Mouse (Mus musculus): ENCODE data around the gene Igsf3. TPM values are rescaled to one million over a fixed set of nuclear protein-coding genes. Genes with fewer than 3 reads are reported as not detected.

Gene Igsf3
- 16.6 and 17.3 TPM in 2 replicates for polyA plus RNA-seq (2014; fragmentation: Nextera tagmentation; extraction: Ambion mirVana)

GRCm38 (mm10) chr3:101376538-101377247 is at the start of gene Igsf3:
TSS of gene Igsf3 (plus strand) at chr3:101377083.
- peak within 1 kb of the TSS; percentile 82 for H3K9ac ChIP-seq (ENCODE audit: low read depth, low read length)
- peaks cover 51% of the 10 kb centered on the region for H3K4me1 ChIP-seq (replicated peaks; ENCODE audit: control insufficient read depth, insufficient read depth, low read length)
- peak within 1 kb of the TSS; percentile 80 for H3K27ac ChIP-seq (ENCODE audit: low read depth, low read length)
- 5% methylated on average over 45 of the region's 56 CpGs for WGBS
- H3K4me3 ChIP-seq (ENCODE audit: low read depth, low read length), result peak within 1 kb of the TSS; percentile 86
- DNase-seq (ENCODE audit: low spot score) (peak; percentile 83), ATAC-seq (replicated peaks; ENCODE audit: low FRiP score) (peak; percentile 85)
- H3K9me3 ChIP-seq (ENCODE audit: control insufficient read depth, low read length), result no peaks in the 10 kb centered on the region
- no peaks in the 10 kb centered on the region for H3K27me3 ChIP-seq (replicated peaks; ENCODE audit: control insufficient read depth, insufficient read depth, low read length)
- peak within 1 kb of the TSS; percentile 97 for H3K4me2 ChIP-seq
- H3K36me3 ChIP-seq (ENCODE audit: control insufficient read depth, insufficient read depth, low read length), result no peaks in the 10 kb centered on the region

GRCm38 (mm10) chr3:101327248-101327647 is 49.6 kb upstream of the Igsf3 start:
- no peak overlapping the region for H3K9ac ChIP-seq (ENCODE audit: low read depth, low read length)
- no peaks in the 10 kb centered on the region for H3K36me3 ChIP-seq (ENCODE audit: control insufficient read depth, insufficient read depth, low read length)
- H3K4me1 ChIP-seq (replicated peaks; ENCODE audit: control insufficient read depth, insufficient read depth, low read length), result peaks cover 3% of the 10 kb centered on the region; the same call in 1 of the 2 replicates
- ATAC-seq (replicated peaks; ENCODE audit: low FRiP score) (no peak), DNase-seq (ENCODE audit: low spot score) (no peak)
- H3K9me3 ChIP-seq (ENCODE audit: control insufficient read depth, low read length), result no peaks in the 10 kb centered on the region
- no peak overlapping the region for H3K4me2 ChIP-seq
- no peak overlapping the region for H3K4me3 ChIP-seq (ENCODE audit: low read depth, low read length)
- H3K27me3 ChIP-seq (replicated peaks; ENCODE audit: control insufficient read depth, insufficient read depth, low read length), result no peaks in the 10 kb centered on the region
- 78% methylated on average over 2 of the region's 2 CpGs for WGBS
- no peak overlapping the region for H3K27ac ChIP-seq (ENCODE audit: low read depth, low read length)

GRCm38 (mm10) chr3:101328617-101329016 is 48.3 kb upstream of the Igsf3 start:
- Histone ChIP-seq H3K4me1 (replicated peaks; ENCODE audit: control insufficient read depth, insufficient read depth, low read length) (no peaks in the 10 kb centered on the region), H3K27ac (ENCODE audit: low read depth, low read length) (no peak overlapping the region), H3K4me3 (ENCODE audit: low read depth, low read length) (no peak overlapping the region), H3K36me3 (ENCODE audit: control insufficient read depth, insufficient read depth, low read length) (no peaks in the 10 kb centered on the region), H3K9ac (ENCODE audit: low read depth, low read length) (no peak overlapping the region), H3K4me2 (no peak overlapping the region), H3K27me3 (replicated peaks; ENCODE audit: control insufficient read depth, insufficient read depth, low read length) (no peaks in the 10 kb centered on the region), H3K9me3 (ENCODE audit: control insufficient read depth, low read length) (no peaks in the 10 kb centered on the region)
- WGBS, result 77% methylated on average over 7 of the region's 7 CpGs
- no peak for ATAC-seq (replicated peaks; ENCODE audit: low FRiP score)
- no peak for DNase-seq (ENCODE audit: low spot score)

DNA sequence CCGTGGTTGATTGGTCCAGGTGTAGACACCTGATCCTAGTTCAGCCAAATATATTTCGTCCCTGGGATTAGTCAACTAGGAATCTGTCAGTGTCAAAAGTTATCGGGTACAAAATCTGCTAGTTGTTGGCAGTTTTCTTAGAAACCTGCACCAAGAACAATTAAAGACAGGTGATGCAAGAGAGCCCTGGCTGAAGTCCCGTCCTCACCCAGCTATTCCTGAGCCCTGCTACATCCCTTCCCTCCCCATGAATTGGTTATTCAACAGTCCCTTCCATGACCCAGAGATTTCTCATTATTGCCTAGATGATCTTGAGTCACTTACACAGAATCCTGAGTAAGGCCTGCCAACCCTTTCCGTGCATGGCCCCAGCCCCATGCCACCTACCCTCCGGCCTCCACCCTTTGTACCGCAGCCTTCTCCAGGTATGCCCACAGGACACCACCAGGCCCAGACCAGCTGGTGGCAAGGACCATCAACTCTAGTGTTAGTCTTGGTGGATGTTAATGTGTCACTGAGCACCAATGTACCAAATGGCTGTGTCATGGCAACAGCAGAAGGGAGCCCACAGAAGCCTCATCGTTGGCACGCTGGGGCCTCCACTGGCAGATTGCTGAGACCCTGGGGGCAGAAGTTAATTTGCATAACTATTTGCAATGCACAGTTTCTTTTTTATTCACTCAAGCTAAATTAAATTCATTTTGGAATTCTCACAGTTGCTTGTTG is 33.5 kb upstream of the Igsf3 start:
- Histone ChIP-seq H3K9ac (ENCODE audit: low read depth, low read length) (no peak overlapping the region), H3K27ac (ENCODE audit: low read depth, low read length) (no peak overlapping the region), H3K36me3 (ENCODE audit: control insufficient read depth, insufficient read depth, low read length) (no peaks in the 10 kb centered on the region), H3K27me3 (replicated peaks; ENCODE audit: control insufficient read depth, insufficient read depth, low read length) (no peaks in the 10 kb centered on the region), H3K4me1 (replicated peaks; ENCODE audit: control insufficient read depth, insufficient read depth, low read length) (peaks cover 6% of the 10 kb centered on the region), H3K9me3 (ENCODE audit: control insufficient read depth, low read length) (no peaks in the 10 kb centered on the region; the same call in 1 of the 2 replicates), H3K4me2 (no peak overlapping the region), H3K4me3 (ENCODE audit: low read depth, low read length) (no peak overlapping the region)
- WGBS, result 92% methylated on average over 9 of the region's 9 CpGs
- DNase-seq (ENCODE audit: low spot score), result no peak
- ATAC-seq (replicated peaks; ENCODE audit: low FRiP score), result no peak

DNA sequence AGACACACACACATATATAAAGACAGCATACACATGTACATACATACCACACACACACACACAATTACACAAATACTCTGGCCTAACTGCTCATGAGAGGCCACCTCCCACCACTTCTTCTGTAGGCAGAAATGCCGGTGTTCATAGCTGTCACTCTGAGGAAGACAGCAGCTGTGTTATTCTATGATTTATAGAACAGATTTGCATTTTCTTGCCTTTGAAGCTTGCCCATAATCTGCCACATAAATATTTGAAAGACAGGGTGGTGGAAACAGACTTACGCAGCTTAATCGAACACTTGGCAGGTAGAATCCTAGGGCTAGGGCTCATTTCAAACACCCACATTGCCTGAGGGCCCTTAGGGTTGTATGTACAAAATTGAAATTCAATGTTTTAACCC is 32.6 kb upstream of the Igsf3 start:
- 87% methylated on average over 3 of the region's 3 CpGs for WGBS
- ATAC-seq (replicated peaks; ENCODE audit: low FRiP score), result no peak

DNA sequence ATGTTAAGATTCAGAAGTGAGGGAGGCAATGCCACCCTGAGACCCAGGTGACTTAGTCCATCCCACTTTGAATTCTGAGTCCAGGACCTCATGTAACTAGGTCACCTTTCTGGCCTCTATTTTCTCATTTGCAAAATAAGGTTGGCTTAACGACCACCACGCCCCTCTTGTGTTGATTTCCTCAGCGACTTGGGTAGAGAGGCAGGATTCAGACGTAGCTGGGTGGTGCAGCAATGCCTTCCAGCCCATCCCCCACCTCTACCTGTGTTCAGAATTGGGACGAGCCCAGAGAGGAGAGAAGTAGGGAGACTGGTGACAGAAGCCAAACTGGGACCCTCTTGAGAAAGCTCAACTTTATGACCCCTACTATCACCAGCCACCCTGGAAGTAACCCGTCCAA is 31.6 kb upstream of the Igsf3 start:
- H3K9me3 ChIP-seq (ENCODE audit: control insufficient read depth, low read length), result no peaks in the 10 kb centered on the region; the same call in 1 of the 2 replicates
- H3K36me3 ChIP-seq (ENCODE audit: control insufficient read depth, insufficient read depth, low read length), result no peaks in the 10 kb centered on the region
- H3K9ac ChIP-seq (ENCODE audit: low read depth, low read length), result no peak overlapping the region
- H3K4me3 ChIP-seq (ENCODE audit: low read depth, low read length), result no peak overlapping the region
- no peak overlapping the region for H3K27ac ChIP-seq (ENCODE audit: low read depth, low read length)
- WGBS, result 63% methylated on average over 6 of the region's 6 CpGs
- H3K27me3 ChIP-seq (replicated peaks; ENCODE audit: control insufficient read depth, insufficient read depth, low read length), result no peaks in the 10 kb centered on the region
- ATAC-seq (replicated peaks; ENCODE audit: low FRiP score) (no peak), DNase-seq (ENCODE audit: low spot score) (no peak)
- H3K4me2 ChIP-seq, result no peak overlapping the region
- peaks cover 25% of the 10 kb centered on the region for H3K4me1 ChIP-seq (replicated peaks; ENCODE audit: control insufficient read depth, insufficient read depth, low read length)

More for the DNA sequence above, 32.6 kb upstream of the Igsf3 start:
- Histone ChIP-seq H3K27me3 (replicated peaks; ENCODE audit: control insufficient read depth, insufficient read depth, low read length) (no peaks in the 10 kb centered on the region), H3K4me1 (replicated peaks; ENCODE audit: control insufficient read depth, insufficient read depth, low read length) (peaks cover 15% of the 10 kb centered on the region), H3K4me2 (no peak overlapping the region), H3K27ac (ENCODE audit: low read depth, low read length) (no peak overlapping the region), H3K9ac (ENCODE audit: low read depth, low read length) (no peak overlapping the region), H3K36me3 (ENCODE audit: control insufficient read depth, insufficient read depth, low read length) (no peaks in the 10 kb centered on the region), H3K9me3 (ENCODE audit: control insufficient read depth, low read length) (no peaks in the 10 kb centered on the region; the same call in 1 of the 2 replicates), H3K4me3 (ENCODE audit: low read depth, low read length) (no peak overlapping the region)
- DNase-seq (ENCODE audit: low spot score), result no peak

DNA sequence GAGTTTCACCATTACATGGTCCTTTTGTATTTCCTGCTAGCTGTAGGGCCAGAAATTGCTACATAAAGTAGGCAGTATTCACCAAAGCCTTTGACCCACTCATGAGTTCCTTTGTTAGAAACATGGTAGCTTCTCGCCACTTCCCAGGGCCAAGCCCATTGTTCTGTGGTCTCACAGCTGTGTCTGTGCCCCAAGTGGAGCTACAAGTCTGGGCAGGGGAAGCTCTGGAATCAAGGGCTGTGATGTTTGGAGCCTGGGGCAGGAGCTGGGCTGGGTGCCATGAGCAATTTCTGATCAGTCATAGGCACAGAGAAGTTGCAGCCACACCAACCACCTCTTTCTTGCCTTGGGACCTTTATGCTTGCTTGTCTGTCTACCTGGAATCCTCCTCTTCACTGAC is 30.1 kb upstream of the Igsf3 start:
- ATAC-seq (replicated peaks; ENCODE audit: low FRiP score), result no peak
- H3K4me2 ChIP-seq, result no peak overlapping the region

GRCm38 (mm10) chr3:101348501-101349161 is 28.3 kb upstream of the Igsf3 start:
- Histone ChIP-seq H3K9ac (ENCODE audit: low read depth, low read length) (peak overlapping the region; percentile 27; the same call in 1 of the 2 replicates), H3K9me3 (ENCODE audit: control insufficient read depth, low read length) (peaks cover 4% of the 10 kb centered on the region; the same call in 1 of the 2 replicates), H3K36me3 (ENCODE audit: control insufficient read depth, insufficient read depth, low read length) (peaks cover 2% of the 10 kb centered on the region; the same call in 1 of the 2 replicates), H3K27me3 (replicated peaks; ENCODE audit: control insufficient read depth, insufficient read depth, low read length) (no peaks in the 10 kb centered on the region), H3K4me2 (peak overlapping the region; percentile 43; the same call in 1 of the 2 replicates), H3K4me1 (replicated peaks; ENCODE audit: control insufficient read depth, insufficient read depth, low read length) (peaks cover 28% of the 10 kb centered on the region), H3K4me3 (ENCODE audit: low read depth, low read length) (no peak overlapping the region), H3K27ac (ENCODE audit: low read depth, low read length) (0 out of 2 replicates have a peak overlapping the region, but pooled peaks have one; percentile 10)
- 41% methylated on average over 9 of the region's 9 CpGs for WGBS
- ATAC-seq (replicated peaks; ENCODE audit: low FRiP score) (no peak; the same call in 1 of the 2 replicates), DNase-seq (ENCODE audit: low spot score) (no peak)

More for the DNA sequence above, 30.1 kb upstream of the Igsf3 start:
- no peak for DNase-seq (ENCODE audit: low spot score)
- H3K9ac ChIP-seq (ENCODE audit: low read depth, low read length), result no peak overlapping the region
- no peaks in the 10 kb centered on the region for H3K36me3 ChIP-seq (ENCODE audit: control insufficient read depth, insufficient read depth, low read length)
- WGBS, result 86% methylated on average over 1 of the region's 1 CpGs
- no peak overlapping the region for H3K4me3 ChIP-seq (ENCODE audit: low read depth, low read length)
- H3K9me3 ChIP-seq (ENCODE audit: control insufficient read depth, low read length), result no peaks in the 10 kb centered on the region; the same call in 1 of the 2 replicates
- no peaks in the 10 kb centered on the region for H3K27me3 ChIP-seq (replicated peaks; ENCODE audit: control insufficient read depth, insufficient read depth, low read length)
- H3K27ac ChIP-seq (ENCODE audit: low read depth, low read length), result no peak overlapping the region
- peaks cover 28% of the 10 kb centered on the region for H3K4me1 ChIP-seq (replicated peaks; ENCODE audit: control insufficient read depth, insufficient read depth, low read length)
